Mouse (Mus musculus): ENCODE results near the gene Gps1.

- TF ChIP-seq CTCF (IDR thresholded peaks at IDR 0.05; ENCODE audit: extremely low read depth, insufficient read depth, low read length) = no peak
- TF ChIP-seq POLR2A (IDR thresholded peaks at IDR 0.05; ENCODE audit: extremely low read depth, insufficient read depth, low read length) = no peak
These were observed 42.2 kb downstream of the Gps1 start for GRCm38 (mm10) chr11:120826016-120826953.
